9 mouse cellular contexts compared by ENCODE assay signal in genomic region chr1:156614710-156615109, GRCm38 (mm10). TPM values are rescaled to one million over a fixed set of nuclear protein-coding genes. Genes with fewer than 3 reads are reported as not detected.
DNase-seq lines count a peak whose midpoint lies in the region; ATAC-seq and TF ChIP-seq lines count a peak whose summit lies in the region.
"Had no signal": no experiment of that assay in that cellular context is flagged by ENCODE, and none has a peak within 500 bp of the region (broad histone marks: within the 10 kb centered on the region; RNA-seq: fewer than 3 reads in every experiment).

No protein-coding gene starts in this region.

- H3K9me3 ChIP-seq in liver, embryonic 14.5 days (ENCODE audit: control insufficient read depth, low read length) = no peaks in the 10 kb centered on the region
- H3K9me3 ChIP-seq: G1E had no signal

- H3K27ac ChIP-seq in gastrocnemius, adult 2 months = peak overlapping the region; percentile 72; the same call in 1 of the 2 replicates
- H3K27ac ChIP-seq in layer of hippocampus, adult 2 months = peak overlapping the region; percentile 86
- no peak overlapping the region for H3K27ac ChIP-seq in liver, embryonic 14.5 days

- no peak for TF ChIP-seq EP300 in liver, embryonic 14.5 days (IDR thresholded peaks at IDR 0.05; ENCODE audit: low read depth)

- intact Hi-C loops in gastrocnemius, adult 2 months (cut with DNase I) = no loop called here

- H3K9ac ChIP-seq in liver, embryonic 14.5 days (replicated peaks) = no peak overlapping the region

- 55% methylated on average over 1 of the region's 1 CpGs for WGBS in liver, embryonic 14.5 days (ENCODE audit: insufficient replicate concordance)

- H3K4me2 ChIP-seq in liver, embryonic 14.5 days (ENCODE audit: low read depth) = no peak overlapping the region

- ATAC-seq in liver, embryonic 14.5 days (ENCODE audit: insufficient read depth) = no peak

- H3K27me3 ChIP-seq in liver, embryonic 14.5 days (ENCODE audit: control insufficient read depth, insufficient read depth, low read length) = no peaks in the 10 kb centered on the region

- H3K36me3 ChIP-seq in liver, embryonic 14.5 days (replicated peaks; ENCODE audit: control insufficient read depth, insufficient read depth, low read depth) = no peaks in the 10 kb centered on the region

- peak; percentile 58 for TF ChIP-seq CTCF in gastrocnemius, adult 2 months (IDR thresholded peaks at IDR 0.05)
- peak; percentile 78 for TF ChIP-seq CTCF in layer of hippocampus, adult 2 months (conservative IDR thresholded peaks at IDR 0.05)
- TF ChIP-seq CTCF in liver, embryonic 14.5 days (IDR thresholded peaks at IDR 0.05; ENCODE audit: low read depth) = peak; percentile 31; the same call in 1 of the 2 replicates

- H3K4me3 ChIP-seq in gastrocnemius, adult 2 months = no peak overlapping the region
- no peak overlapping the region for H3K4me3 ChIP-seq in layer of hippocampus, adult 2 months
- no peak overlapping the region for H3K4me3 ChIP-seq in liver, embryonic 14.5 days (ENCODE audit: insufficient read depth in 1 of 2, low read depth in 2 of 2, low read length in 2 of 2)

- DNase-seq in gastrocnemius, adult 2 months = no peak
- DNase-seq in gastrocnemius, adult 8-10 months (ENCODE audit: low spot score in 2 of 2) = no peak
- no peak for DNase-seq in layer of hippocampus, adult 2 months (ENCODE audit: low spot score in 2 of 2)
- DNase-seq in layer of hippocampus, postnatal 36 days = no peak
- DNase-seq in B cell, adult 2 months = peak; percentile 31 to 42
- no peak for DNase-seq in liver, embryonic 14.5 days (ENCODE audit: low read depth in 3 of 3, low spot score in 3 of 3)
- no peak for DNase-seq in c-Kit-positive CD71-positive TER-119-positive erythroid progenitor cells, embryonic 14.5 days (ENCODE audit: low spot score)
- DNase-seq in adrenal gland, postnatal 4 days (ENCODE audit: low spot score in 2 of 2) = no peak

- peaks cover 25 to 37% of the 10 kb centered on the region in 2 experiments for H3K4me1 ChIP-seq in liver, embryonic 14.5 days (replicated peaks; ENCODE audit: control insufficient read depth in 2 of 2, insufficient read depth in 2 of 2, low read length in 1 of 2)

RNA-seq across cellular contexts. Expression of gene Abl2, which starts 56.1 kb away (rescaled TPM):
- total RNA-seq in gastrocnemius, adult 2 months (2021) = 10 to 100 TPM; 21.2 to 26.1 TPM
- 10 to 100 TPM; 20.6 to 27.5 (median 24.7) TPM for total RNA-seq in gastrocnemius, adult 8-10 months (2022)
- total RNA-seq in layer of hippocampus, adult 2 months (2021) = 10 to 100 TPM; 87.4 to 88.2 TPM
- total RNA-seq in layer of hippocampus, postnatal 36 days (2021) = 10 to 100 TPM; 89.1 to 89.3 TPM
- 1.4 and 1.6 TPM in 2 replicates for polyA plus RNA-seq in liver, embryonic 14.5 days (2012; rRNA removed)
- 1.1 and 1.2 TPM in 2 replicates for polyA plus RNA-seq in liver, embryonic 14.5 days (2014; fragmentation: Nextera tagmentation; extraction: Ambion mirVana)
- 10 to 100 TPM; 24.5 to 28.7 TPM for total RNA-seq in adrenal gland, postnatal 4 days (2021)

RNA-seq across cellular contexts. Expression of gene Tor3a, which starts 59.4 kb away (rescaled TPM):
- total RNA-seq in gastrocnemius, adult 2 months (2021) = 1 to 10 TPM; 4.9 to 5.4 TPM
- total RNA-seq in gastrocnemius, adult 8-10 months (2022) = 1 to 10 TPM; 2.5 to 5.3 (median 4.2) TPM
- total RNA-seq in layer of hippocampus, adult 2 months (2021) = 1 to 10 TPM; 7.1 to 8.2 TPM
- total RNA-seq in layer of hippocampus, postnatal 36 days (2021) = 1 to 10 TPM; 5.9 to 7.1 TPM
- 1.7 and 2.2 TPM in 2 replicates for polyA plus RNA-seq in liver, embryonic 14.5 days (2012; rRNA removed)
- polyA plus RNA-seq in liver, embryonic 14.5 days (2014; fragmentation: Nextera tagmentation; extraction: Ambion mirVana) = 3.0 and 3.4 TPM in 2 replicates
- 10 to 100 TPM; 15.7 to 17.1 TPM for total RNA-seq in adrenal gland, postnatal 4 days (2021)

Comparison
In these comparisons a context has a peak if more than half of its experiments do, and no peak if none do; other contexts are left out.
1. DNase-seq: peak in B cell, adult 2 months (2 of 2); none in gastrocnemius, adult 2 months (single experiment), gastrocnemius, adult 8-10 months (0 of 2), layer of hippocampus, adult 2 months (0 of 2), layer of hippocampus, postnatal 36 days (0 of 2), liver, embryonic 14.5 days (0 of 3), c-Kit-positive CD71-positive TER-119-positive erythroid progenitor cells, embryonic 14.5 days (single experiment) and adrenal gland, postnatal 4 days (0 of 2).
2. Peak in every context shown above with its lines, with median percentiles within 50 percentile points of each other: CTCF ChIP-seq.